Mouse (Mus musculus) midbrain, postnatal 0 days (tissue): ENCODE measurements at regions not wholly inside any gene's neighbourhood (a gene's known extent, or its start where the extent isn't known, plus 50 kb on each side); places are given as distances from the start of the nearest gene placed in this dataset.

ENCODE experiments used
- ATAC-seq: fragments of 200-750 bp; cut with Nextera tagmentation; 2 replicates; pipeline ENCODE4 v1.8.0; 2017; ENCODE audit warnings: moderate number of reproducible peaks, mild to moderate bottlenecking, moderate TSS enrichment, moderate library complexity; ENCODE audit not compliant: low FRiP score
- DNase-seq: peaks from one replicate; pipeline ENCODE4 v3.0.0-alpha.2; 2015; ENCODE audit warnings: low spot score
- H3K27ac ChIP-seq: fragments of 300-500 bp; sonication (generic); 2 replicates; pipeline ENCODE4 v1.5.1; 2014; ENCODE audit warnings: low read depth, mild to moderate bottlenecking, low read length, mixed read lengths
- H3K27me3 ChIP-seq: fragments of 300-500 bp; sonication (generic); 2 replicates; pipeline ENCODE4 v1.6.1; 2014; ENCODE audit warnings: low read length, control low read depth, mixed read lengths; ENCODE audit not compliant: insufficient read depth
- H3K36me3 ChIP-seq: fragments of 300-500 bp; sonication (generic); 2 replicates; pipeline ENCODE4 v1.6.1; 2014; ENCODE audit warnings: low read length, control low read depth, mixed read lengths; ENCODE audit not compliant: insufficient read depth
- H3K4me1 ChIP-seq: fragments of 300-500 bp; sonication (generic); 2 replicates; pipeline ENCODE4 v1.6.1; 2014; ENCODE audit warnings: mild to moderate bottlenecking, control low read depth, antibody characterized with exemption, low read length, mixed read lengths; ENCODE audit not compliant: insufficient read depth
- H3K4me2 ChIP-seq: fragments of 300-500 bp; sonication (generic); 2 replicates; pipeline ENCODE4 v1.6.1; 2014; ENCODE audit warnings: low read depth, mild to moderate bottlenecking, low read length, mixed read lengths; ENCODE audit not compliant: poor library complexity, severe bottlenecking
- H3K4me3 ChIP-seq: fragments of 300-500 bp; sonication (generic); 2 replicates; pipeline ENCODE4 v1.5.1; 2014; ENCODE audit warnings: low read depth, mild to moderate bottlenecking, low read length, moderate library complexity
- H3K9ac ChIP-seq: fragments of 300-500 bp; sonication (generic); replicated peaks from 2 replicates; pipeline ENCODE4 v1.6.1; 2014; ENCODE audit warnings: mild to moderate bottlenecking, low read length, moderate library complexity, mixed read lengths; ENCODE audit not compliant: poor library complexity, severe bottlenecking
- H3K9me3 ChIP-seq: fragments of 300-500 bp; sonication (generic); 2 replicates; pipeline ENCODE4 v1.6.1; 2016; ENCODE audit warnings: low read length, control low read depth
- CTCF ChIP-seq: IDR thresholded peaks from 2 replicates; pipeline ENCODE4 v1.5.1; 2016; ENCODE audit warnings: antibody characterized with exemption, mild to moderate bottlenecking
- WGBS: fragments of 180-500 bp; shearing (Covaris S2); extraction: QIAGEN DNeasy Blood & Tissue Kit; methylation state at CpG from one replicate; pipeline ENCODE4 v1.1.7; 2014; 5-methylcytosine and 5-hydroxymethylcytosine counted together

DNA sequence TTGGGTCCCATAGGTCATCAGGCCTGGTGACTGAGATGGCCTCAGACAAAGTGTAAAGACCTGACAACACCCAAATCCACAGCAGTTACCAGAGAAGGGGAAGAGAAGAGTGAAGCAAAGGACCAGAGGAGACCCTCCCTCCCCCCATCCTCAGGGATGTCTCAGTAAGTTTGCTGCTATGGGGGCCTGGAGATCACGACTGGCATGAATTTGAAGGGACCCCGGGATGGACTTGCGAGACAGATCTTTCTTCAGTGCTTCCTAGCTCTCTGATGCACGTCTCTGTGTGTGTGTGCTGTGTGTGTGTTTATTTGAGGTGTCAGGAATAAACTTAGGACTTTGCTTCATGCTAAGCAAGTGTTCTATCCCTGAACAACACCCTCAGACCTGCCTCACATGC lies 70.1 kb upstream of the Epcam start:
- H3K4me3 ChIP-seq = no peak overlapping the region
- DNase-seq (no peak), ATAC-seq (no peak)
- H3K27me3 ChIP-seq = no peaks in the 10 kb centered on the region
- no peaks in the 10 kb centered on the region for H3K36me3 ChIP-seq
- no peak for TF ChIP-seq CTCF
- no peak overlapping the region for H3K4me2 ChIP-seq
- H3K27ac ChIP-seq = no peak overlapping the region
- no peaks in the 10 kb centered on the region for H3K9me3 ChIP-seq
- peaks cover 7% of the 10 kb centered on the region for H3K4me1 ChIP-seq
- 86% methylated on average over 4 of the region's 4 CpGs for WGBS
- H3K9ac ChIP-seq = no peak overlapping the region

DNA sequence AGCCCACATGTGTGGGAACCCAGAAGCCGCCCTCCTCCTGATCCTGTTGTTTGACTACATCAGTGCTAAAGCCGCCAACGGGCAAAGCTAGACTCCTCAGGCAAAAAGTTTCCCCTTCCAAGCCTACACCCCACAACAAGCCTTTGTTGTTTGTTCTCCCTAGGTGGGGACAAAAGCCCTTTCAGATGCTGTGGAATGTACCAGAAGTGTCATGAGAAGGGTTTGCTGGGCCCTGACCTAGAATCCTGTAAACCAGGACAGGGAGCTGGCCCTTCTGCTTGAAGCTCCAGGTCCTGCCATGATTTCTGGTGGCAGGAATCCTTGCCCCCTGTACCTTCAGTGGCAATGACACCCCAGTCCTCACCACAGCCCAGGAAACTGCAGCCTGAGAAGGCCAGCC lies 69.5 kb upstream of the Epcam start:
- DNase-seq = no peak
- Histone ChIP-seq H3K36me3 (no peaks in the 10 kb centered on the region), H3K9ac (no peak overlapping the region), H3K27me3 (no peaks in the 10 kb centered on the region), H3K4me2 (no peak overlapping the region), H3K27ac (no peak overlapping the region), H3K4me3 (no peak overlapping the region), H3K9me3 (no peaks in the 10 kb centered on the region), H3K4me1 (peaks cover 7% of the 10 kb centered on the region)
- 76% methylated on average over 3 of the region's 3 CpGs for WGBS
- no peak for TF ChIP-seq CTCF
- no peak for ATAC-seq

DNA sequence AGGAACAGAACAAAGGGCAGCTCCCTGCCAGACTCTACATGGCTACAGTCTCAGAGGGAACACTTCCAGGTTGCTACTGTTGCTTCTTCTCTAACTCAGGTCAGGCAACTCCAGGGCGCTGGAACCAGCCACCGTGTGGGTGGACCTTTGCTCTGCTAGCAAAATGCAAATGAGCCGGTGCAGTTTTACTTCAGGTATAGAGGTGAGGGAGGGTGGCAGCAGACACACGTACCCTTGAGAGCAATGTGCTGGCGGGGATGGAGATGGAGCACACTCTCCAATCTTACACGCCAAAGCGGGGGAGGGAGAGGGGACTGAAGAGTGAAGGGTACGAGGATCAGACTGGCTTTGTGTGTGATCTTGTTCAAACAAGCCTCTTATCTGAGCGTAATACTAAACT lies 68.8 kb upstream of the Epcam start:
- Histone ChIP-seq H3K9ac (no peak overlapping the region), H3K4me3 (no peak overlapping the region), H3K27ac (no peak overlapping the region), H3K36me3 (no peaks in the 10 kb centered on the region), H3K9me3 (no peaks in the 10 kb centered on the region), H3K27me3 (no peaks in the 10 kb centered on the region), H3K4me2 (no peak overlapping the region), H3K4me1 (peaks cover 7% of the 10 kb centered on the region)
- no peak for DNase-seq
- no peak for TF ChIP-seq CTCF
- ATAC-seq = no peak
- 47% methylated on average over 9 of the region's 9 CpGs for WGBS

DNA sequence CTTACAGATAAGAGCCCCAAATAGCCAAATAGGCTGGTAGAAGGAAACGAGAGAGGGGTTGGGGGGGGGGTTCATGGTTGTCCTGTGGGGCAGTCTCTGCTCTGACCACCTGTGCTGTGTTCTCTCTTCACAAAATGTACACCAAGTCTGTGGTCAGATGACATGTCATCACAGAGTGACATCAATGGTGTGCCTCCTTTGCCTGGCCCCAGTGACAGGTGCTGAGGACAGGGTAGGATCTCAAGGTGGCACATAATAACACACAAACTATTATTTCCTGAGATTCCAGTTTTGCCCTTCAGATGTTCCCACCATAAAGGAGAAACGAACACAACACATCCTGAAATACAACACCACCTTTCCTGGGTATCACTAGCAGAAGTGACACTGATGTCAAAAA lies 68.3 kb upstream of the Epcam start:
- no peak for TF ChIP-seq CTCF
- H3K27ac ChIP-seq = no peak overlapping the region
- H3K36me3 ChIP-seq = no peaks in the 10 kb centered on the region
- DNase-seq (no peak), ATAC-seq (no peak)
- 58% methylated on average over 2 of the region's 2 CpGs for WGBS
- H3K9me3 ChIP-seq = no peaks in the 10 kb centered on the region
- peaks cover 7% of the 10 kb centered on the region for H3K4me1 ChIP-seq
- H3K4me3 ChIP-seq = no peak overlapping the region
- H3K4me2 ChIP-seq = no peak overlapping the region
- H3K27me3 ChIP-seq = no peaks in the 10 kb centered on the region
- H3K9ac ChIP-seq = no peak overlapping the region

DNA sequence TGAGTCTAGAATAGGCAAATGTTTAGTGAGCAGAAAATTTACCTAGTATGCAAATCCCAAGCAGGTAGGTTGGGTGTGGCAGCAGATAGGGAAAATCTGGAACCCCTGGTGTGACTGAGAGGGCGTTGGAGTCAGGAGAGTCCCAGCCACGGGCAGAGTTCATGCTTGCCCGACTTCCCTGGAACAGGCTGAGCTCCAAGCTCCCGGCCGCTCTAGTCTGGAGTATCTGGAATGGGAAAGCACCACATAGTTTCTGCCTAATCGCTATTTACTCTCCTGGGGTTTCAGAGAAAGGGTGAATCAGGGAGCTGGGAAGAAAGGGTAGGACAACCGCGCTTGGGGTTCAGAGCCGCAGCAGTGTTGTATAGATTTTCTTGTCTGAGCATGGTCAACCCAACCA lies 65.8 kb upstream of the Epcam start:
- Histone ChIP-seq H3K4me3 (no peak overlapping the region), H3K36me3 (no peaks in the 10 kb centered on the region), H3K9ac (no peak overlapping the region), H3K4me2 (no peak overlapping the region), H3K9me3 (no peaks in the 10 kb centered on the region), H3K4me1 (peaks cover 7% of the 10 kb centered on the region), H3K27me3 (no peaks in the 10 kb centered on the region), H3K27ac (no peak overlapping the region)
- TF ChIP-seq CTCF = no peak
- 87% methylated on average over 9 of the region's 9 CpGs for WGBS
- DNase-seq (no peak), ATAC-seq (no peak)

DNA sequence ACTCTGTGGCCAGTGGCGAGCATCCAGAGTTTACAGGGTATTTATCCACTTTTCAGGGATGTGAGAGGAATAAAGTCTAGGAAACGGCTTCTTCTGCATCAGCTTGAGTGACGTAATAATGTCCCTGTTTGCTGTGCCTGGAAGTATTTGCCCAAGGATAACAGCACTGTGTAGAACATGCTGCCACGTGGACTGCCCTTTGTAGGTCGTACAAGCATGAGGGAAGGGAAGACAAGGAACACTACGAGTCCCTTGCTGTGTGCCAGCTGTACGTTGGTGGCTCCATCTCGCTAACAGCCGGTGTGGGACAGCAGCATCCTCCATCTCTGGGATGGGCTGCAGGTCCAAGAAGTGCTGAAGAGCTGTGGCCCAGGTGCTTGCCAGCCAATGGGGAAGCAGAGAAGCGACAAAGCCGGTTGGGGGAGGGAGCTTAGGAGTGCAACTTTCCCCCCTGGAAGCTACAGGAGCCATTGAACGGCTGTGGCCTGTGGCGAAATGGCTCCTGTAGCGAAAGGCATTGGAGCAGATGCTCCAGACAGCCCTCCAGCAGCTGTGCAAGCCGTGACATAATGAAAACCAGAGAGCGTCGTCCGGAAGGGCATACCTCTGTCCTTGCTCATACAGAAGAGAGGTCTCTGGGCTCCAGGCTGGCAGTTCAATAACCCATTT lies 65.0 kb upstream of the Epcam start:
- no peak overlapping the region for H3K27ac ChIP-seq
- TF ChIP-seq CTCF = no peak
- peak overlapping the region; percentile 16; the same call in 1 of the 2 replicates for H3K4me2 ChIP-seq
- H3K4me3 ChIP-seq = no peak overlapping the region
- no peaks in the 10 kb centered on the region for H3K27me3 ChIP-seq
- peaks cover 7% of the 10 kb centered on the region for H3K4me1 ChIP-seq
- peak; percentile 28; the same call in 1 of the 2 replicates for ATAC-seq
- peak overlapping the region; percentile 24; the same call in 1 of the 2 replicates for H3K9ac ChIP-seq
- H3K36me3 ChIP-seq = no peaks in the 10 kb centered on the region
- WGBS = 46% methylated on average over 18 of the region's 18 CpGs
- peak; percentile 48 for DNase-seq
- H3K9me3 ChIP-seq = no peaks in the 10 kb centered on the region
